Mouse (Mus musculus) granulocyte monocyte progenitor cell, adult 5-6 weeks (primary cell): ENCODE measurements around the gene Emid1. TPM values are rescaled to one million over a fixed set of nuclear protein-coding genes. Genes with fewer than 3 reads are reported as not detected.

Source experiments
- total RNA-seq, 2 experiments: library from RNA; stranded (forward) in 1 of 2; stranded (reverse) in 1 of 2; fragments of 200-712, 200-1000 nt in 1 of 2; fragments of >200 nt in 1 of 2; fragmentation: Nextera tagmentation in 1 of 2; gene quantifications; 2 replicates each; pipeline ENCODE4 v1.2.3; 2014 to 2017

Gene Emid1
- total RNA-seq, 2 experiments from 2014 or later, result 7.9 to 11.4 TPM

Other genes with a start within 250 kb of the Emid1 start
- 0.70 and 2.1 TPM in 2 replicates for gene Nefh, start 204.2 kb downstream of the Emid1 start, total RNA-seq (2014; fragmentation: Nextera tagmentation)
- gene Nefh, start 204.2 kb downstream of the Emid1 start, total RNA-seq (2017), result 1.4 and 2.7 TPM in 2 replicates
- 44.9 and 46.4 TPM in 2 replicates for gene Ap1b1, start 165.4 kb downstream of the Emid1 start, total RNA-seq (2014; fragmentation: Nextera tagmentation)
- gene Ap1b1, start 165.4 kb downstream of the Emid1 start, total RNA-seq (2017), result 23.4 and 35.8 TPM in 2 replicates
- not detected in 2 replicates for gene Rasl10a, start 94.1 kb downstream of the Emid1 start, total RNA-seq (2014; fragmentation: Nextera tagmentation)
- gene Rasl10a, start 94.1 kb downstream of the Emid1 start, total RNA-seq (2017), result not detected in 2 replicates
- gene Gas2l1, start 86.9 kb downstream of the Emid1 start, total RNA-seq (2014; fragmentation: Nextera tagmentation), result 1.0 TPM in 1 of 2 replicates, not detected in the other
- gene Gas2l1, start 86.9 kb downstream of the Emid1 start, total RNA-seq (2017), result 1.2 and 1.3 TPM in 2 replicates
- gene Rhbdd3, start 53.3 kb downstream of the Emid1 start, total RNA-seq (2014; fragmentation: Nextera tagmentation), result 20.0 and 25.8 TPM in 2 replicates
- 15.7 and 42.7 TPM in 2 replicates for gene Rhbdd3, start 53.3 kb downstream of the Emid1 start, total RNA-seq (2017)
- 342 and 407 TPM in 2 replicates for gene Ewsr1, start 53.0 kb downstream of the Emid1 start, total RNA-seq (2014; fragmentation: Nextera tagmentation)
- 626 and 725 TPM in 2 replicates for gene Ewsr1, start 53.0 kb downstream of the Emid1 start, total RNA-seq (2017)
- gene Kremen1, start 109.3 kb upstream of the Emid1 start, total RNA-seq (2014; fragmentation: Nextera tagmentation), result 4.1 and 6.8 TPM in 2 replicates
- 1.9 and 2.1 TPM in 2 replicates for gene Kremen1, start 109.3 kb upstream of the Emid1 start, total RNA-seq (2017)